Mouse (Mus musculus) heart, postnatal 14 days (tissue): ENCODE measurements around the gene Aspg. TPM values are rescaled to one million over a fixed set of nuclear protein-coding genes. Genes with fewer than 3 reads are reported as not detected.

Experiments
- DNase-seq, 2 experiments: peaks; one replicate each; pipeline ENCODE4 v3.0.0; 2021 to 2022
- intact Hi-C: fragments of 180-260 bp; cut with DNase I; formaldehyde crosslinking; loops from one replicate; pipeline ENCODE4 v1.15.1; 2025
- long read RNA-seq, 2 experiments: library from polyadenylated mRNA; stranded (forward); transcript quantifications; one replicate each; pipeline ENCODE4 v2.0.0; 2021
- total RNA-seq, 2 experiments: library from RNA; stranded (reverse); gene quantifications; 2 replicates each; pipeline ENCODE4 v1.2.3; 2021

Gene Aspg
- total RNA-seq, result 1 to 10 TPM in 1 of 2 experiments, under 1 TPM in 1; 0.37 to 2.2 TPM
- long read RNA-seq, experiment 1, result 0 reads
- long read RNA-seq, experiment 2, partial matches to known transcripts, result 0 of 1 reads
- long read RNA-seq, experiment 2, other reads (novel, unspliced or antisense), result 1 of 1 reads

GRCm38 (mm10) chr12:112106541-112106971, at the start of gene Aspg:
Gene Aspg, plus strand, starts transcription at chr12:112106679.
- DNase-seq, result peak; percentile 19 to 40
- intact Hi-C loops, result no loop called here

- DNase-seq, result peak; percentile 82 to 91
- intact Hi-C loops, result loop anchor here (1.0 kb wide), 1 partner anchor 12 kb away; no protein-coding TSS in a partner anchor
These were observed 28.8 kb upstream of the Aspg start for GRCm38 (mm10) chr12:112077651-112078050.

GRCm38 (mm10) chr12:112079911-112080310, 26.6 kb upstream of the Aspg start:
- no peak for DNase-seq
- intact Hi-C loops, result no loop called here

GRCm38 (mm10) chr12:112080911-112081310, 25.6 kb upstream of the Aspg start:
- no peak for DNase-seq
- intact Hi-C loops, result no loop called here

- DNase-seq, result no peak
- intact Hi-C loops, result no loop called here
These were observed 24.2 kb upstream of the Aspg start for GRCm38 (mm10) chr12:112082241-112082640.

- no peak for DNase-seq
- intact Hi-C loops, result no loop called here
These were observed 20.2 kb upstream of the Aspg start for GRCm38 (mm10) chr12:112086250-112086649.

GRCm38 (mm10) chr12:112086726-112087125, 19.8 kb upstream of the Aspg start:
- intact Hi-C loops, result no loop called here

GRCm38 (mm10) chr12:112088609-112089324, 17.7 kb upstream of the Aspg start:
- intact Hi-C loops, result loop anchor here (1.0 kb wide), 1 partner anchor 11 kb away; no protein-coding TSS in a partner anchor
- no peak for DNase-seq

More at GRCm38 (mm10) chr12:112086726-112087125, 19.8 kb upstream of the Aspg start:
- no peak for DNase-seq

- peak; percentile 66 to 79 for DNase-seq
- intact Hi-C loops, result no loop called here
These were observed 15.4 kb upstream of the Aspg start for GRCm38 (mm10) chr12:112091054-112091453.

- intact Hi-C loops, result no loop called here
- DNase-seq, result no peak
These were observed 12.1 kb upstream of the Aspg start for GRCm38 (mm10) chr12:112094261-112094880.

GRCm38 (mm10) chr12:112096051-112096732, 10.3 kb upstream of the Aspg start:
- intact Hi-C loops, result no loop called here
- DNase-seq, result peak; percentile 65 to 79

- intact Hi-C loops, result no loop called here
- DNase-seq, result no peak
These were observed 9.8 kb upstream of the Aspg start for GRCm38 (mm10) chr12:112096733-112097117.

- intact Hi-C loops, result no loop called here
- DNase-seq, result no peak
These were observed 6.4 kb upstream of the Aspg start for GRCm38 (mm10) chr12:112100106-112100505.

- DNase-seq, result peak; percentile 24 to 25
- intact Hi-C loops, result no loop called here
These were observed 5.4 kb upstream of the Aspg start for GRCm38 (mm10) chr12:112101045-112101444.

GRCm38 (mm10) chr12:112103179-112103578, 3.3 kb upstream of the Aspg start:
- no peak for DNase-seq
- intact Hi-C loops, result no loop called here

- intact Hi-C loops, result no loop called here
- DNase-seq, result no peak
These were observed 1.6 kb upstream of the Aspg start for GRCm38 (mm10) chr12:112104890-112105289.

GRCm38 (mm10) chr12:112107685-112108084, 1.2 kb downstream of the Aspg start:
- no peak for DNase-seq
- intact Hi-C loops, result no loop called here

- intact Hi-C loops, result no loop called here
- DNase-seq, result no peak
These were observed 2.4 kb downstream of the Aspg start for GRCm38 (mm10) chr12:112108696-112109445.

GRCm38 (mm10) chr12:112109701-112110100, 3.2 kb downstream of the Aspg start:
- intact Hi-C loops, result no loop called here
- DNase-seq, result no peak

- intact Hi-C loops, result no loop called here
- DNase-seq, result no peak
These were observed 4.8 kb downstream of the Aspg start for GRCm38 (mm10) chr12:112111323-112111722.
